Mouse (Mus musculus): Measurements from ENCODE around the gene Ap2a2.

DNA sequence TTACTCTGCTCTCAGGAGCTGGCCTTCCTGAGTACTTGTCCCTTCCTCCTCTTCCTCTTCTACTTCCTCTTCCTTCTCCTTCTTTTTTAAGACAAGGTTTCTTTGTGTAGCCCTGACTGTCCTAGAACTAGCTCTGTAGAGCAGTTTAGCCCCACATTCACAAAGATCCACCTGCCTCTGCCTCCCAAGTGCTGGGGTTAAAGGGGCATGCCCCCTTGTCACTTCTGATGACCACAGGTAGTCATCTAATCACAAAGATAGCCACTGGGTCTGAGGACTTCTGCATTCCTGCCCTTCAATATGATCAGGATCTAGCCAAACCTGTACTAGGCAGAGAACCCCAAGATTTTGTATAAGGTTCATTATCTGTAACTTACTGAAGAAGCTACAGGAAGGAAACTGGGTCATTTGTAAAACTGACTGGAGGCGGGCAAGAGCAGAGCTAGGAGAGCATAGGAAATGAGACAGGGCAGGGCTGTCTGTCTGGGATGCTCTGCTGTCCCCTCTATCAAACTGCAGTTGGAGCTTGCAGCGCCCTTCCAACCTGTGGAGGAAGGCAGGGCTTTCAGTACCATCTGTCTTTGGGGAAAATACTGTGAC lies 2.1 kb upstream of the Ap2a2 start:
- TF ChIP-seq CTCF (IDR thresholded peaks at IDR 0.05), result no peak
- TF ChIP-seq EP300 (IDR thresholded peaks at IDR 0.05; ENCODE audit: insufficient read depth, low read depth, low read length), result no peak
- no peak for TF ChIP-seq POLR2A (IDR thresholded peaks at IDR 0.05; ENCODE audit: insufficient read depth, low read depth, low read length)

All from heart, adult 2 months (tissue).